Mouse (Mus musculus): Measurements from ENCODE around the gene Map3k6.

- TF ChIP-seq POLR2A (IDR thresholded peaks at IDR 0.05; ENCODE audit: control insufficient read depth, low read depth, low read length) (no peak), CTCF (IDR thresholded peaks at IDR 0.05; ENCODE audit: control insufficient read depth, insufficient read depth, insufficient replicate concordance, low read depth, low read length) (no peak)
Measured at GRCm38 (mm10) chr4:133220656-133221055, 20.0 kb upstream of the Map3k6 start.

Measured in testis, adult 2 months (tissue).